Mouse (Mus musculus) testis, adult 2 months (tissue): Measurements from ENCODE around the gene Ptpn9.

Experiments
- CTCF ChIP-seq: fragments of 200-500 bp; IDR thresholded peaks from 2 replicates; pipeline ENCODE4 v1.5.1; 2012; ENCODE audit warnings: low read depth, mild to moderate bottlenecking, inconsistent platforms, low read length, moderate library complexity; ENCODE audit not compliant: control insufficient read depth, insufficient read depth, insufficient replicate concordance
- POLR2A ChIP-seq: fragments of 200-500 bp; IDR thresholded peaks from 2 replicates; pipeline ENCODE4 v1.6.1; 2012; ENCODE audit warnings: low read depth, mild to moderate bottlenecking, inconsistent platforms, low read length, moderate library complexity; ENCODE audit not compliant: control insufficient read depth

- TF ChIP-seq POLR2A (no peak), CTCF (no peak)
Observed at GRCm38 (mm10) chr9:56949767-56950166, 45.0 kb upstream of the Ptpn9 start.
